Comparison of ENCODE assay signal across 27 mouse cellular contexts in the genomic region with DNA sequence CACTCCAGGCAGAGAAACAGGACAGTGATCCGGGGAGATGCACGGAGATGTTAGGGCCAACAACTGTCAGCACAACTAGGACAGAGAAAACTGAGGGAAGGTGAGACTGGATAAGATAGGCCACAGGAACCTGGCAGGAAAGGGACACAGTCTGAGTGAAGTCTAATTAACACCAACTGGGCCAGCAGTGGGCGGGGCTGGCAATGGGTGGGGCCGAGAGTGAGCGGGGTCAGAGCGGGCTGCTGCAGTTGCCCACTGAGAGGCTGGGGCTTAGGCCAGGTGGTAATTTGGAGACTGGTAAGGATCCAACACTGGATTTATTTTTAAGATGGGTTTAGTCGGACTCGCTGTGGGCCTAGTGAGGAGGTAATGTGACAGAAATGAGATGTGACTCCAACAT.
DNase-seq lines count a peak whose midpoint lies in the region; ATAC-seq and TF ChIP-seq lines count a peak whose summit lies in the region.
"Had no signal": no experiment of that assay in that cellular context is flagged by ENCODE, and none has a peak within 500 bp of the region (broad histone marks: within the 10 kb centered on the region; RNA-seq: fewer than 3 reads in every experiment).

No protein-coding gene starts in this region.

- H3K36me3 ChIP-seq in stomach, embryonic 14.5 days (ENCODE audit: control insufficient read depth, insufficient read depth, low read length), result no peaks in the 10 kb centered on the region
- no peaks in the 10 kb centered on the region for H3K36me3 ChIP-seq in stomach, postnatal 0 days (ENCODE audit: control insufficient read depth, insufficient read depth, low read length)
- no peaks in the 10 kb centered on the region for H3K36me3 ChIP-seq in liver, embryonic 12.5 days
- H3K36me3 ChIP-seq: forebrain, embryonic 12.5 days; G1E; midbrain, embryonic 12.5 days; neural tube, embryonic 12.5 days; stomach, embryonic 15.5 days had no signal

- H3K4me1 ChIP-seq in stomach, embryonic 14.5 days (ENCODE audit: control insufficient read depth, insufficient read depth, low read length), result no peaks in the 10 kb centered on the region
- no peaks in the 10 kb centered on the region for H3K4me1 ChIP-seq in stomach, postnatal 0 days (replicated peaks; ENCODE audit: control insufficient read depth, insufficient read depth)
- H3K4me1 ChIP-seq in liver, embryonic 12.5 days, result peaks cover 54% of the 10 kb centered on the region
- H3K4me1 ChIP-seq in olfactory bulb, adult 2 months (ENCODE audit: control insufficient read depth, insufficient read depth, low read length), result peaks cover 26% of the 10 kb centered on the region
- H3K4me1 ChIP-seq: embryonic facial prominence, embryonic 15.5 days; forebrain, embryonic 12.5 days; midbrain, embryonic 12.5 days; neural tube, embryonic 12.5 days; stomach, embryonic 15.5 days had no signal

- no peaks in the 10 kb centered on the region for H3K27me3 ChIP-seq in stomach, embryonic 14.5 days (ENCODE audit: control insufficient read depth, insufficient read depth, low read length)
- no peaks in the 10 kb centered on the region for H3K27me3 ChIP-seq in stomach, postnatal 0 days (ENCODE audit: control insufficient read depth, insufficient read depth, low read length)
- H3K27me3 ChIP-seq in liver, embryonic 12.5 days (replicated peaks), result no peaks in the 10 kb centered on the region
- H3K27me3 ChIP-seq: embryonic facial prominence, embryonic 15.5 days; forebrain, embryonic 12.5 days; limb, embryonic 13.5 days; midbrain, embryonic 12.5 days; neural tube, embryonic 12.5 days; stomach, embryonic 15.5 days had no signal

- no peak for TF ChIP-seq CTCF in stomach, postnatal 0 days (IDR thresholded peaks at IDR 0.05; ENCODE audit: low read depth)
- no peak for TF ChIP-seq CTCF in olfactory bulb, adult 2 months (IDR thresholded peaks at IDR 0.05; ENCODE audit: insufficient read depth, low read depth, low read length)

- DNase-seq in cerebellum, postnatal 14 days, result peak; percentile 30 to 35
- no peak for DNase-seq in cerebellum, adult 18-20 months
- no peak for DNase-seq in stomach, postnatal 0 days (ENCODE audit: low spot score)
- DNase-seq in urinary bladder, postnatal 25 days (ENCODE audit: low spot score), result no peak
- DNase-seq in thymus, postnatal 4 days, result no peak
- DNase-seq: adrenal gland, postnatal 36 days; cerebellum, adult 2 months; gastrocnemius, postnatal 10 days; heart, adult 18-20 months; lung, embryonic 14.5 days; lung, postnatal 36 days; right cerebral cortex, adult 18-20 months; thymus, adult 2 months had no signal

- no peak overlapping the region for H3K4me3 ChIP-seq in stomach, embryonic 14.5 days (ENCODE audit: low read depth, low read length)
- no peak overlapping the region for H3K4me3 ChIP-seq in stomach, postnatal 0 days (ENCODE audit: low read depth, low read length)
- H3K4me3 ChIP-seq in liver, embryonic 12.5 days, result no peak overlapping the region
- no peak overlapping the region for H3K4me3 ChIP-seq in olfactory bulb, adult 2 months (ENCODE audit: insufficient read depth, low read depth, low read length)
- H3K4me3 ChIP-seq: embryonic facial prominence, embryonic 15.5 days; forebrain, embryonic 12.5 days; limb, embryonic 13.5 days; midbrain, embryonic 12.5 days; neural tube, embryonic 12.5 days; stomach, embryonic 15.5 days had no signal

- TF ChIP-seq EP300 in stomach, postnatal 0 days (optimal IDR thresholded peaks at IDR 0.05), result no peak

- no peaks in the 10 kb centered on the region for H3K9me3 ChIP-seq in stomach, embryonic 14.5 days (ENCODE audit: control insufficient read depth, low read depth, low read length)
- H3K9me3 ChIP-seq in stomach, postnatal 0 days (ENCODE audit: control insufficient read depth, low read length), result no peaks in the 10 kb centered on the region
- no peaks in the 10 kb centered on the region; the same call in 1 of the 2 replicates for H3K9me3 ChIP-seq in liver, embryonic 12.5 days (replicated peaks)
- H3K9me3 ChIP-seq: embryonic facial prominence, embryonic 15.5 days; midbrain, embryonic 12.5 days; neural tube, embryonic 12.5 days; stomach, embryonic 15.5 days had no signal

- no peak overlapping the region for H3K27ac ChIP-seq in stomach, embryonic 14.5 days (ENCODE audit: low read length)
- H3K27ac ChIP-seq in stomach, postnatal 0 days (replicated peaks), result no peak overlapping the region
- no peak overlapping the region for H3K27ac ChIP-seq in liver, embryonic 12.5 days
- peak overlapping the region; percentile 34 for H3K27ac ChIP-seq in olfactory bulb, adult 2 months (ENCODE audit: insufficient read depth, low read depth, low read length)
- H3K27ac ChIP-seq: embryonic facial prominence, embryonic 15.5 days; forebrain, embryonic 12.5 days; hindbrain, postnatal 0 days; kidney, postnatal 0 days; limb, embryonic 13.5 days; midbrain, embryonic 12.5 days; neural tube, embryonic 12.5 days; stomach, embryonic 15.5 days had no signal

- peak; percentile 42; the same call in 1 of the 2 replicates for ATAC-seq in stomach, embryonic 14.5 days (ENCODE audit: insufficient number of reproducible peaks, insufficient read depth, low FRiP score, low read depth)
- ATAC-seq in stomach, postnatal 0 days (ENCODE audit: low FRiP score, low TSS enrichment), result no peak
- ATAC-seq in liver, embryonic 12.5 days, result peak; percentile 61
- ATAC-seq: CD4-positive, CD25-positive, alpha-beta regulatory T cell, adult 4 months; hindbrain, postnatal 0 days; intestine, postnatal 0 days had no signal

- TF ChIP-seq POLR2A in olfactory bulb, adult 2 months (IDR thresholded peaks at IDR 0.05; ENCODE audit: insufficient read depth, low read depth, low read length), result no peak

- H3K9ac ChIP-seq in stomach, embryonic 14.5 days (replicated peaks; ENCODE audit: low read depth, low read length), result no peak overlapping the region
- no peak overlapping the region for H3K9ac ChIP-seq in stomach, postnatal 0 days (ENCODE audit: low read length)
- 0 out of 2 replicates have a peak overlapping the region, but pooled peaks have one; percentile 3 for H3K9ac ChIP-seq in liver, embryonic 12.5 days
- H3K9ac ChIP-seq: embryonic facial prominence, embryonic 15.5 days; forebrain, embryonic 12.5 days; limb, embryonic 13.5 days; lung, embryonic 14.5 days; midbrain, embryonic 12.5 days; neural tube, embryonic 12.5 days; stomach, embryonic 15.5 days had no signal

- WGBS in stomach, embryonic 14.5 days, result 54% methylated on average over 8 of the region's 8 CpGs
- WGBS in stomach, postnatal 0 days, result 63% methylated on average over 8 of the region's 8 CpGs
- WGBS in liver, embryonic 12.5 days (ENCODE audit: insufficient replicate concordance), result 49% methylated on average over 8 of the region's 8 CpGs
- WGBS in olfactory bulb, adult 2 months, result 65% methylated on average over 8 of the region's 8 CpGs

- H3K4me2 ChIP-seq in stomach, embryonic 14.5 days (replicated peaks; ENCODE audit: low read depth, low read length), result no peak overlapping the region
- H3K4me2 ChIP-seq in stomach, postnatal 0 days (replicated peaks; ENCODE audit: low read depth), result no peak overlapping the region
- H3K4me2 ChIP-seq in liver, embryonic 12.5 days, result no peak overlapping the region
- H3K4me2 ChIP-seq: embryonic facial prominence, embryonic 15.5 days; forebrain, embryonic 12.5 days; limb, embryonic 13.5 days; lung, embryonic 14.5 days; midbrain, embryonic 12.5 days; neural tube, embryonic 12.5 days; stomach, embryonic 15.5 days had no signal

Comparison
In these comparisons a context has a peak if more than half of its experiments do, and no peak if none do; other contexts are left out.
1. DNase-seq: peak in cerebellum, postnatal 14 days (2 of 2); none in cerebellum, adult 18-20 months (0 of 2), stomach, postnatal 0 days (single experiment), urinary bladder, postnatal 25 days (single experiment) and thymus, postnatal 4 days (single experiment).